In genomic region chr16:90676920-90677574, GRCm38 (mm10) we compare ENCODE assay signal across 8 mouse cellular contexts. TPM values are rescaled to one million over a fixed set of nuclear protein-coding genes. Genes with fewer than 3 reads are reported as not detected.
A peak's percentile ranks its signal among the peaks of the same experiment; 100 is the strongest.
DNase-seq lines count a peak whose midpoint lies in the region; ATAC-seq and TF ChIP-seq lines count a peak whose summit lies in the region.

No protein-coding gene starts in this region.

- peaks cover 4% of the 10 kb centered on the region; the same call in 1 of the 2 replicates for H3K9me3 ChIP-seq in heart, postnatal 0 days (replicated peaks; ENCODE audit: control insufficient read depth, low read length)
- H3K9me3 ChIP-seq in hindbrain, embryonic 13.5 days = no peaks in the 10 kb centered on the region

- H3K27ac ChIP-seq in layer of hippocampus, adult 2 months = no peak overlapping the region
- peak overlapping the region; percentile 25; the same call in 1 of the 2 replicates for H3K27ac ChIP-seq in heart, postnatal 0 days (ENCODE audit: low read depth)
- no peak overlapping the region for H3K27ac ChIP-seq in hindbrain, embryonic 13.5 days

- peak; percentile 56 for DNase-seq in layer of hippocampus, adult 9-11 months
- DNase-seq in layer of hippocampus, adult 2 months (ENCODE audit: low spot score in 2 of 2) = no peak
- peak; percentile 44 for DNase-seq in adrenal gland, postnatal 25 days
- peak; percentile 47 for DNase-seq in heart, postnatal 0 days (ENCODE audit: low spot score)
- DNase-seq in lung, postnatal 14 days = peak; percentile 53
- DNase-seq in layer of hippocampus, adult 9-10 months (ENCODE audit: low spot score) = no peak

- H3K9ac ChIP-seq in heart, postnatal 0 days (replicated peaks; ENCODE audit: low read depth, low read length) = no peak overlapping the region
- no peak overlapping the region for H3K9ac ChIP-seq in hindbrain, embryonic 13.5 days

- peak overlapping the region; percentile 11; the same call in 1 of the 2 replicates for H3K4me2 ChIP-seq in heart, postnatal 0 days (ENCODE audit: low read depth, low read length)
- H3K4me2 ChIP-seq in hindbrain, embryonic 13.5 days = no peak overlapping the region

- ATAC-seq in heart, postnatal 0 days (ENCODE audit: insufficient read depth, low read depth) = peak; percentile 61; the same call in 1 of the 2 replicates
- ATAC-seq in CD4-positive, CD25-positive, alpha-beta regulatory T cell, adult 4 months = no peak
- ATAC-seq in hindbrain, embryonic 13.5 days (ENCODE audit: low FRiP score) = no peak

- H3K4me1 ChIP-seq in heart, postnatal 0 days (ENCODE audit: control insufficient read depth, insufficient read depth) = no peaks in the 10 kb centered on the region
- H3K4me1 ChIP-seq in hindbrain, embryonic 13.5 days (replicated peaks) = no peaks in the 10 kb centered on the region

- H3K36me3 ChIP-seq in heart, postnatal 0 days (replicated peaks; ENCODE audit: control insufficient read depth, insufficient read depth, low read length) = no peaks in the 10 kb centered on the region
- H3K36me3 ChIP-seq in hindbrain, embryonic 13.5 days = no peaks in the 10 kb centered on the region

- no peaks in the 10 kb centered on the region for H3K27me3 ChIP-seq in heart, postnatal 0 days (ENCODE audit: control insufficient read depth, insufficient read depth, low read length)
- no peaks in the 10 kb centered on the region for H3K27me3 ChIP-seq in hindbrain, embryonic 13.5 days

- WGBS in heart, postnatal 0 days = 56% methylated on average over 20 of the region's 20 CpGs
- WGBS in hindbrain, embryonic 13.5 days = 86% methylated on average over 20 of the region's 20 CpGs

- H3K4me3 ChIP-seq in layer of hippocampus, adult 2 months = no peak overlapping the region
- no peak overlapping the region for H3K4me3 ChIP-seq in heart, postnatal 0 days (ENCODE audit: low read depth, low read length)
- no peak overlapping the region for H3K4me3 ChIP-seq in hindbrain, embryonic 13.5 days

- TF ChIP-seq CTCF in layer of hippocampus, adult 2 months (conservative IDR thresholded peaks at IDR 0.05) = no peak
- TF ChIP-seq CTCF in heart, postnatal 0 days (IDR thresholded peaks at IDR 0.05; ENCODE audit: low read depth) = no peak

- TF ChIP-seq EP300 in heart, postnatal 0 days (IDR thresholded peaks at IDR 0.05; ENCODE audit: low read depth) = no peak

RNA-seq across cellular contexts. Expression of gene Mis18a, which starts 50.2 kb away (rescaled TPM):
- 1 to 10 TPM; 7.7 to 9.0 TPM for total RNA-seq in layer of hippocampus, adult 2 months (2021)
- 8.6 and 9.7 TPM in 2 replicates for total RNA-seq in adrenal gland, postnatal 25 days (2021)
- 10.6 and 21.2 TPM in 2 replicates for total RNA-seq in heart, postnatal 0 days (2014; rRNA removed; ENCODE audit: low replicate concordance)
- polyA plus RNA-seq in heart, postnatal 0 days (2015; fragmentation: Nextera tagmentation; extraction: Ambion mirVana) = 13.2 and 14.5 TPM in 2 replicates
- polyA plus RNA-seq in CD4-positive, CD25-positive, alpha-beta regulatory T cell, adult 4 months (2017; shearing (Covaris generic)) = 10 to 100 TPM; 42.7 to 46.5 TPM
- polyA plus RNA-seq in hindbrain, embryonic 13.5 days (2015; fragmentation: Nextera tagmentation; extraction: Ambion mirVana) = 28.2 and 30.2 TPM in 2 replicates

Comparison
In these comparisons a context has a peak if more than half of its experiments do, and no peak if none do; other contexts are left out.
1. DNase-seq: peak in layer of hippocampus, adult 9-11 months (single experiment), adrenal gland, postnatal 25 days (single experiment), heart, postnatal 0 days (single experiment) and lung, postnatal 14 days (single experiment); none in layer of hippocampus, adult 2 months (0 of 2) and layer of hippocampus, adult 9-10 months (single experiment).